Mouse (Mus musculus) mature B cell (primary cell): ENCODE data around the gene Grm8.

Experiments used
- in situ Hi-C: fragments of 300-500 bp; cut with MboI; formaldehyde crosslinking; loops from 2 replicates; pipeline ENCODE4 v1.14.3; 2019

The Grm8 gene

GRCm38 (mm10) chr6:27239968-27240367 lies 895.0 kb downstream of the Grm8 start:
- in situ Hi-C loops: no loop called here
